Mouse (Mus musculus) MEL (cell line): ENCODE data around the gene B9d2. TPM values are rescaled to one million over a fixed set of nuclear protein-coding genes. Genes with fewer than 3 reads are reported as not detected.

ENCODE experiments used
- DNase-seq: peaks from one replicate; pipeline ENCODE4 v3.0.0; 2011; ENCODE audit warnings: low read depth, low spot score
- H3K27ac ChIP-seq: 2 replicates; pipeline ENCODE4 v1.5.1; 2012; ENCODE audit warnings: low read depth, mild to moderate bottlenecking, control low read depth, low read length, moderate library complexity; ENCODE audit not compliant: control insufficient read depth
- H3K27me3 ChIP-seq, 2 experiments: fragments of 150-350 bp in 1 of 2; sonication (generic) in 1 of 2; 2 replicates each; pipeline ENCODE4 v1.6.1; 2012; ENCODE audit warnings: low read length in 2 of 2, mild to moderate bottlenecking in 2 of 2, improper control_type of control experiment in 1 of 2, moderate library complexity in 1 of 2; ENCODE audit not compliant: insufficient read depth in 2 of 2, control insufficient read depth in 1 of 2
- H3K36me3 ChIP-seq, 2 experiments: 2 replicates each; pipeline ENCODE4 v1.6.1; 2012 to 2014; ENCODE audit warnings: low read length in 2 of 2, improper control_type of control experiment in 1 of 2, inconsistent platforms in 1 of 2, mild to moderate bottlenecking in 1 of 2; ENCODE audit not compliant: insufficient read depth in 2 of 2, control insufficient read depth in 1 of 2
- H3K4me1 ChIP-seq, 2 experiments: fragments of 150-350 bp in 1 of 2; sonication (generic) in 1 of 2; 2 replicates each; pipeline ENCODE4 v1.6.1; 2012; ENCODE audit warnings: low read length in 2 of 2, improper control_type of control experiment in 1 of 2, mild to moderate bottlenecking in 1 of 2; ENCODE audit not compliant: insufficient read depth in 2 of 2, control insufficient read depth in 1 of 2
- H3K4me3 ChIP-seq, 2 experiments: fragments of 150-350 bp in 1 of 2; sonication (generic) in 1 of 2; 2 replicates each; pipeline ENCODE4 v1.5.1; 2012; ENCODE audit warnings: low read depth in 2 of 2, low read length in 2 of 2, mild to moderate bottlenecking in 2 of 2, moderate library complexity in 2 of 2, control low read depth in 1 of 2, improper control_type of control experiment in 1 of 2; ENCODE audit not compliant: control insufficient read depth in 1 of 2, insufficient read depth in 1 of 2
- H3K79me2 ChIP-seq: 2 replicates; pipeline ENCODE4 v1.6.1; 2012; ENCODE audit warnings: mild to moderate bottlenecking, low read length, moderate library complexity; ENCODE audit not compliant: control insufficient read depth, poor library complexity, insufficient read depth
- H3K9ac ChIP-seq: 2 replicates; pipeline ENCODE4 v1.6.1; 2012; ENCODE audit warnings: low read depth, mild to moderate bottlenecking, control low read depth, low read length, moderate library complexity; ENCODE audit not compliant: control insufficient read depth, poor library complexity, severe bottlenecking
- H3K9me3 ChIP-seq: fragments of 150-350 bp; sonication (generic); replicated peaks from 2 replicates; pipeline ENCODE4 v1.6.1; 2012; ENCODE audit warnings: mild to moderate bottlenecking, low read length, improper control_type of control experiment, moderate library complexity; ENCODE audit not compliant: insufficient read depth
- BHLHE40 ChIP-seq: IDR thresholded peaks from 2 replicates; pipeline ENCODE4 v1.6.1; 2012; ENCODE audit warnings: low read depth, mild to moderate bottlenecking, inconsistent platforms, low read length, improper control_type of control experiment, borderline replicate concordance
- CHD1 ChIP-seq: IDR thresholded peaks from 2 replicates; pipeline ENCODE4 v1.6.1; 2012; ENCODE audit warnings: low read depth, mild to moderate bottlenecking, inconsistent platforms, low read length, improper control_type of control experiment
- CHD2 ChIP-seq: IDR thresholded peaks from 2 replicates; pipeline ENCODE4 v1.6.1; 2011; ENCODE audit warnings: low read length, improper control_type of control experiment
- E2F4 ChIP-seq: IDR thresholded peaks from 2 replicates; pipeline ENCODE4 v1.6.1; 2011; ENCODE audit warnings: low read depth, low read length, improper control_type of control experiment, borderline replicate concordance
- ETS1 ChIP-seq: IDR thresholded peaks from 2 replicates; pipeline ENCODE4 v1.6.1; 2012; ENCODE audit warnings: low read depth, mild to moderate bottlenecking, inconsistent platforms, low read length, improper control_type of control experiment, moderate library complexity
- JUND ChIP-seq: IDR thresholded peaks from 2 replicates; pipeline ENCODE4 v1.6.1; 2011; ENCODE audit warnings: low read depth, mild to moderate bottlenecking, improper control_type of control experiment, low read length
- KAT2A ChIP-seq: conservative IDR thresholded peaks from 2 replicates; pipeline ENCODE4 v1.6.1; 2012; ENCODE audit warnings: low read depth, low read length, improper control_type of control experiment, inconsistent platforms
- MAFK ChIP-seq: IDR thresholded peaks from 2 replicates; pipeline ENCODE4 v1.6.1; 2011; ENCODE audit warnings: low read depth, mild to moderate bottlenecking, low read length, improper control_type of control experiment, borderline replicate concordance
- MAX ChIP-seq: IDR thresholded peaks from 2 replicates; pipeline ENCODE4 v1.6.1; 2011; ENCODE audit warnings: low read length, improper control_type of control experiment
- MEF2A ChIP-seq: IDR thresholded peaks from 2 replicates; pipeline ENCODE4 v1.6.1; 2014; ENCODE audit warnings: low read depth, mild to moderate bottlenecking, inconsistent platforms, low read length, improper control_type of control experiment; ENCODE audit not compliant: poor library complexity, insufficient replicate concordance, severe bottlenecking; ENCODE audit errors: extremely low read depth
- MXI1 ChIP-seq: IDR thresholded peaks from 2 replicates; pipeline ENCODE4 v1.6.1; 2011; ENCODE audit warnings: mild to moderate bottlenecking, low read depth, low read length, improper control_type of control experiment
- MYC ChIP-seq: IDR thresholded peaks from 2 replicates; pipeline ENCODE4 v1.6.1; 2011; ENCODE audit warnings: low read depth, mild to moderate bottlenecking, low read length, improper control_type of control experiment, moderate library complexity
- NELFE ChIP-seq: IDR thresholded peaks from 2 replicates; pipeline ENCODE4 v1.6.1; 2011; ENCODE audit warnings: low read depth, low read length, improper control_type of control experiment
- NRF1 ChIP-seq: IDR thresholded peaks from 2 replicates; pipeline ENCODE4 v1.6.1; 2014; ENCODE audit warnings: low read depth, mild to moderate bottlenecking, inconsistent platforms, low read length, improper control_type of control experiment, moderate library complexity; ENCODE audit not compliant: poor library complexity, insufficient read depth, severe bottlenecking
- POLR2A ChIP-seq, 2 experiments: IDR thresholded peaks; 2 replicates each; pipeline ENCODE4 v1.6.1; 2011 to 2012; ENCODE audit warnings: low read length in 2 of 2, mild to moderate bottlenecking in 2 of 2, control low read depth in 1 of 2, improper control_type of control experiment in 1 of 2, low read depth in 1 of 2, moderate library complexity in 1 of 2; ENCODE audit not compliant: control insufficient read depth in 1 of 2, insufficient read depth in 1 of 2, poor library complexity in 1 of 2
- POLR2AphosphoS2 ChIP-seq: IDR thresholded peaks from 2 replicates; pipeline ENCODE4 v1.6.1; 2011; ENCODE audit warnings: low read length, improper control_type of control experiment
- POLR2AphosphoS5 ChIP-seq: IDR thresholded peaks from 2 replicates; pipeline ENCODE4 v1.6.1; 2012; ENCODE audit warnings: low read depth, borderline replicate concordance, mild to moderate bottlenecking, inconsistent platforms, low read length, moderate library complexity, mixed read lengths
- RAD21 ChIP-seq: IDR thresholded peaks from 2 replicates; pipeline ENCODE4 v1.6.1; 2011; ENCODE audit warnings: mild to moderate bottlenecking, low read depth, low read length, improper control_type of control experiment
- RCOR1 ChIP-seq: IDR thresholded peaks from 2 replicates; pipeline ENCODE4 v1.6.1; 2012; ENCODE audit warnings: low read depth, mild to moderate bottlenecking, inconsistent platforms, low read length, improper control_type of control experiment
- TBP ChIP-seq: IDR thresholded peaks from 2 replicates; pipeline ENCODE4 v1.8.0; 2011; ENCODE audit warnings: low read depth, low read length, improper control_type of control experiment
- TCF12 ChIP-seq: IDR thresholded peaks from 2 replicates; pipeline ENCODE4 v1.6.1; 2014; ENCODE audit warnings: low read depth, mild to moderate bottlenecking, inconsistent platforms, low read length, improper control_type of control experiment, moderate library complexity
- UBTF ChIP-seq: IDR thresholded peaks from 2 replicates; pipeline ENCODE4 v1.6.1; 2012; ENCODE audit warnings: low read depth, mild to moderate bottlenecking, inconsistent platforms, low read length, improper control_type of control experiment, moderate library complexity, borderline replicate concordance; ENCODE audit not compliant: insufficient read depth
- USF2 ChIP-seq, 2 experiments: IDR thresholded peaks; 2 replicates each; pipeline ENCODE4 v1.6.1; 2011 to 2012; ENCODE audit warnings: improper control_type of control experiment in 2 of 2, low read length in 2 of 2, borderline replicate concordance in 1 of 2, inconsistent platforms in 1 of 2, low read depth in 1 of 2, mild to moderate bottlenecking in 1 of 2; ENCODE audit not compliant: insufficient read depth in 1 of 2
- ZC3H11A ChIP-seq: IDR thresholded peaks from 2 replicates; pipeline ENCODE4 v1.6.1; 2012; ENCODE audit warnings: low read depth, mild to moderate bottlenecking, inconsistent platforms, low read length, improper control_type of control experiment
- ZKSCAN1 ChIP-seq: IDR thresholded peaks from 2 replicates; pipeline ENCODE4 v1.6.1; 2012; ENCODE audit warnings: low read depth, mild to moderate bottlenecking, inconsistent platforms, low read length, improper control_type of control experiment, moderate library complexity
- ZMIZ1 ChIP-seq: IDR thresholded peaks from 2 replicates; pipeline ENCODE4 v1.6.1; 2012; ENCODE audit warnings: low read depth, mild to moderate bottlenecking, inconsistent platforms, low read length, improper control_type of control experiment, moderate library complexity
- polyA plus RNA-seq, 2 experiments: library from polyadenylated mRNA; stranded (reverse) in 1 of 2; unstranded in 1 of 2; fragments of >175 nt in 1 of 2; fragments of >200 nt in 1 of 2; gene quantifications; 2 replicates each; pipeline versions ENCODE4 v1.2.1 to v1.2.4; 2012; ENCODE audit warnings: low replicate concordance in 2 of 2, low read depth in 1 of 2; ENCODE audit not compliant: insufficient read length in 2 of 2, insufficient read depth in 1 of 2, missing spikeins in 1 of 2
- total RNA-seq: library from RNA; depleted of rRNA; stranded (reverse); fragments of 300-350 nt; gene quantifications from 2 replicates; pipeline ENCODE4 v1.2.3, GENCODE M21; 2012

B9d2 gene
- total and polyA plus RNA-seq, 3 experiments: 70.4 to 108 TPM; not detected in 1

- Histone ChIP-seq H3K27ac (no peak overlapping the region), H3K79me2 (peaks cover 2% of the 10 kb centered on the region; the same call in 1 of the 2 replicates), H3K4me1 (peaks cover 8 to 9% of the 10 kb centered on the region in 2 experiments), H3K9ac (no peak overlapping the region), H3K9me3 (no peaks in the 10 kb centered on the region), H3K36me3 (peaks cover 8 to 51% of the 10 kb centered on the region in 2 experiments), H3K27me3 (no peaks in the 10 kb centered on the region), H3K4me3 (no peak overlapping the region)
- DNase-seq: no peak
- TF ChIP-seq USF2 (IDR thresholded peaks at IDR 0.05; ENCODE audit: borderline replicate concordance in 1 of 2, insufficient read depth in 1 of 2, low read depth in 1 of 2, low read length in 2 of 2) (no peak), MAFK (no peak), MXI1 (no peak), JUND (no peak), ZMIZ1 (no peak), CHD2 (no peak), ETS1 (no peak), ZKSCAN1 (no peak), RCOR1 (no peak), ZC3H11A (no peak), POLR2AphosphoS2 (no peak), TCF12 (no peak), E2F4 (no peak), MEF2A (no peak)
These were observed 49.3 kb downstream of the B9d2 start for GRCm38 (mm10) chr7:25729862-25730261.

GRCm38 (mm10) chr7:25731294-25732055 is 50.9 kb downstream of the B9d2 start:
- DNase-seq: no peak
- Histone ChIP-seq H3K27me3 (no peaks in the 10 kb centered on the region), H3K9ac (no peak overlapping the region), H3K4me1 (peaks cover 16 to 24% of the 10 kb centered on the region in 2 experiments), H3K9me3 (no peaks in the 10 kb centered on the region), H3K36me3 (peaks cover 24 to 49% of the 10 kb centered on the region in 2 experiments), H3K79me2 (peaks cover 4% of the 10 kb centered on the region; the same call in 1 of the 2 replicates), H3K4me3 (no peak overlapping the region), H3K27ac (no peak overlapping the region)
- TF ChIP-seq BHLHE40: no peak
- TF ChIP-seq NRF1: no peak
- TF ChIP-seq POLR2AphosphoS5: no peak
- no peak for TF ChIP-seq MXI1
- no peak for TF ChIP-seq MYC
- no peak for TF ChIP-seq USF2 (IDR thresholded peaks at IDR 0.05; ENCODE audit: borderline replicate concordance in 1 of 2, insufficient read depth in 1 of 2, low read depth in 1 of 2, low read length in 2 of 2)
- TF ChIP-seq MAX: no peak
- TF ChIP-seq POLR2A (IDR thresholded peaks at IDR 0.05; ENCODE audit: control insufficient read depth in 1 of 2, insufficient read depth in 1 of 2, low read depth in 1 of 2, low read length in 2 of 2, poor library complexity in 1 of 2): no peak
- TF ChIP-seq NELFE: no peak
- TF ChIP-seq TBP: no peak
- TF ChIP-seq UBTF: no peak
- TF ChIP-seq RAD21: no peak
- TF ChIP-seq KAT2A: no peak
- TF ChIP-seq ZC3H11A: no peak
- no peak for TF ChIP-seq CHD1
- no peak for TF ChIP-seq ZMIZ1
